Mouse (Mus musculus) frontal cortex, postnatal 10 days (tissue): ENCODE results near the gene Inf2.

Experiments used
- DNase-seq, 2 experiments: peaks; one replicate each; pipeline ENCODE4 v3.0.0; 2022; ENCODE audit warnings: low spot score in 2 of 2, mixed read lengths in 1 of 2

Gene Inf2

GRCm38 (mm10) chr12:112570160-112570559 is 18.4 kb upstream of the Inf2 start:
- DNase-seq: no peak

- DNase-seq: no peak
Measured at GRCm38 (mm10) chr12:112571064-112571463, 17.5 kb upstream of the Inf2 start.

GRCm38 (mm10) chr12:112575274-112575986 is 13.2 kb upstream of the Inf2 start:
- DNase-seq: no peak

- peak in 1 of 2 experiments; percentile 46 for DNase-seq
Measured at GRCm38 (mm10) chr12:112576341-112576740, 12.2 kb upstream of the Inf2 start.

- no peak for DNase-seq
Measured at GRCm38 (mm10) chr12:112576749-112577148, 11.8 kb upstream of the Inf2 start.

GRCm38 (mm10) chr12:112578296-112579090 is 10.1 kb upstream of the Inf2 start:
- DNase-seq: no peak

- DNase-seq: no peak
Measured at GRCm38 (mm10) chr12:112579430-112579829, 9.2 kb upstream of the Inf2 start.

- DNase-seq: no peak
Measured at GRCm38 (mm10) chr12:112579926-112580325, 8.7 kb upstream of the Inf2 start.

GRCm38 (mm10) chr12:112581113-112581512 is 7.5 kb upstream of the Inf2 start:
- no peak for DNase-seq

- DNase-seq: no peak
Measured at GRCm38 (mm10) chr12:112584954-112585353, 3.6 kb upstream of the Inf2 start.

- no peak for DNase-seq
Measured at GRCm38 (mm10) chr12:112585924-112586538, 2.6 kb upstream of the Inf2 start.

- DNase-seq: no peak
Measured at GRCm38 (mm10) chr12:112587125-112588124, 1.2 kb upstream of the Inf2 start.

- DNase-seq: no peak
Measured at GRCm38 (mm10) chr12:112589491-112590191, 1.1 kb downstream of the Inf2 start.

GRCm38 (mm10) chr12:112590566-112591239 is 2.1 kb downstream of the Inf2 start:
- no peak for DNase-seq

- DNase-seq: no peak
Measured at GRCm38 (mm10) chr12:112591240-112591639, 2.7 kb downstream of the Inf2 start.

GRCm38 (mm10) chr12:112591730-112592129 is 3.1 kb downstream of the Inf2 start:
- no peak for DNase-seq

GRCm38 (mm10) chr12:112592985-112593734 is 4.6 kb downstream of the Inf2 start:
- no peak for DNase-seq

- DNase-seq: no peak
Measured at GRCm38 (mm10) chr12:112593951-112594915, 5.6 kb downstream of the Inf2 start.
